Mouse (Mus musculus) stomach, postnatal 0 days (tissue): ENCODE measurements around the gene Atxn2. TPM values are rescaled to one million over a fixed set of nuclear protein-coding genes. Genes with fewer than 3 reads are reported as not detected.

Experiments used
- ATAC-seq: fragments of 200-750 bp; cut with Nextera tagmentation; 2 replicates; pipeline ENCODE4 v1.8.0; 2017; ENCODE audit not compliant: low FRiP score, low TSS enrichment
- DNase-seq: peaks from one replicate; pipeline ENCODE4 v3.0.0-alpha.2; 2016; ENCODE audit warnings: low spot score
- H3K27ac ChIP-seq: fragments of 300-500 bp; sonication (generic); replicated peaks from 2 replicates; pipeline ENCODE4 v1.5.1; 2014; ENCODE audit warnings: mild to moderate bottlenecking, control low read depth
- H3K27me3 ChIP-seq: fragments of 300-500 bp; sonication (generic); 2 replicates; pipeline ENCODE4 v1.6.1; 2014; ENCODE audit warnings: low read length; ENCODE audit not compliant: control insufficient read depth, insufficient read depth
- H3K36me3 ChIP-seq: fragments of 300-500 bp; sonication (generic); 2 replicates; pipeline ENCODE4 v1.6.1; 2014; ENCODE audit warnings: low read length, mixed read lengths; ENCODE audit not compliant: control insufficient read depth, insufficient read depth
- H3K4me1 ChIP-seq: fragments of 300-500 bp; sonication (generic); replicated peaks from 2 replicates; pipeline ENCODE4 v1.6.1; 2014; ENCODE audit warnings: antibody characterized with exemption; ENCODE audit not compliant: control insufficient read depth, insufficient read depth
- H3K4me2 ChIP-seq: fragments of 300-500 bp; sonication (generic); replicated peaks from 2 replicates; pipeline ENCODE4 v1.6.1; 2014; ENCODE audit warnings: low read depth, mild to moderate bottlenecking, control low read depth, moderate library complexity
- H3K4me3 ChIP-seq: fragments of 300-500 bp; sonication (generic); 2 replicates; pipeline ENCODE4 v1.5.1; 2014; ENCODE audit warnings: low read depth, low read length, control low read depth
- H3K9ac ChIP-seq: fragments of 300-500 bp; sonication (generic); 2 replicates; pipeline ENCODE4 v1.6.1; 2014; ENCODE audit warnings: mild to moderate bottlenecking, low read length, control low read depth, mixed read lengths
- H3K9me3 ChIP-seq: fragments of 300-500 bp; sonication (generic); 2 replicates; pipeline ENCODE4 v1.6.1; 2016; ENCODE audit warnings: low read length; ENCODE audit not compliant: control insufficient read depth
- CTCF ChIP-seq: IDR thresholded peaks from 2 replicates; pipeline ENCODE4 v1.5.1; 2016; ENCODE audit warnings: antibody characterized with exemption, low read depth, mild to moderate bottlenecking, moderate library complexity
- EP300 ChIP-seq: optimal IDR thresholded peaks from 2 replicates; pipeline ENCODE3; 2016; ENCODE audit warnings: antibody characterized with exemption
- WGBS: fragments of 180-500 bp; shearing (Covaris S2); extraction: QIAGEN DNeasy Blood & Tissue Kit; methylation state at CpG from one replicate; pipeline ENCODE4 v1.1.7; 2014; 5-methylcytosine and 5-hydroxymethylcytosine counted together
- polyA plus RNA-seq: library from polyadenylated mRNA; unstranded; fragments of >200 nt; fragmentation: Nextera tagmentation; extraction: Ambion mirVana; gene quantifications from 2 replicates; pipeline ENCODE4 v1.2.1, GENCODE M21; 2015

Gene Atxn2
- polyA plus RNA-seq, 1 experiment from 2014 or later, result 30.5 TPM

DNA sequence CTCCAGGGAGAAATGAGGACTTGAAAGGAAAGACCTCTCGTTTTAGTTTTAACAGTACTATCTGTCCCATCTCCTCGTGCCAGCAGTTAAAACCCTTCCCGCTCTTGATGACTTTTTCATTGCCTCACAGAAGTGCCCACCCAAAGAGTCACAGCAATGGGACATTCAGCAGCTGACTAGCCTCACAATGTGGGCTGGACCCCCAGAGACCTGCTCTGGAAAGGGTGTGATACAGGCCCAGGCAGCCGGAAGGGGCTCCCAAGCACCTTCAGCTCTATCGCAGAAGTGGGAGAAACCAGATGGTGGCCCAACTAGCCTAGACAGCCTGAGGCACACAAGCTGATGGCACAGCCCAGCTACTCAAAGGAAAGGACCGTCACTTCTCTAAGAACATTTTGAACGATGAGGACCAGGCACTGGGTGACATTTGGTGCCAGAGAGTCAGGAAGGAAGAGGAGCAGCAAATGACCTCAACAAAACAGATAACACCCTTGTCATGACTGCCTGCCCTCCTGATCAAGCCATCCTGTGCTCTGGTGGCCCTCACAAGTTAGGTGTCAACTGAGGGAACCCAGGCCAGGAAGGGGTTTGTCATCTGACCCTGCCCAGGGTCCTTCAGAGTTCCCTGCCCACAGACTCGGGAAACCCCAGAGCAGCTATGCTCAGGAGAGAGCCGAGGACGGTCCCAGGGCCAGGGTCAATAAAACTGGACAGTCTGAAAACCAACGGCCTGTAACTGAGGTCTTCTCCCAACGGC is 124.0 kb downstream of the Atxn2 start:
- ATAC-seq, result no peak
- H3K9ac ChIP-seq, result peak overlapping the region; percentile 81
- H3K4me3 ChIP-seq, result peak overlapping the region; percentile 74
- no peaks in the 10 kb centered on the region for H3K27me3 ChIP-seq
- peak overlapping the region; percentile 80 for H3K4me2 ChIP-seq
- peak overlapping the region; percentile 91; the same call in 1 of the 2 replicates for H3K27ac ChIP-seq
- WGBS, result 45% methylated on average over 12 of the region's 12 CpGs
- TF ChIP-seq EP300, result no peak
- TF ChIP-seq CTCF, result no peak
- no peaks in the 10 kb centered on the region for H3K9me3 ChIP-seq
- no peaks in the 10 kb centered on the region for H3K36me3 ChIP-seq
- H3K4me1 ChIP-seq, result peaks cover 10% of the 10 kb centered on the region
- DNase-seq, result no peak

DNA sequence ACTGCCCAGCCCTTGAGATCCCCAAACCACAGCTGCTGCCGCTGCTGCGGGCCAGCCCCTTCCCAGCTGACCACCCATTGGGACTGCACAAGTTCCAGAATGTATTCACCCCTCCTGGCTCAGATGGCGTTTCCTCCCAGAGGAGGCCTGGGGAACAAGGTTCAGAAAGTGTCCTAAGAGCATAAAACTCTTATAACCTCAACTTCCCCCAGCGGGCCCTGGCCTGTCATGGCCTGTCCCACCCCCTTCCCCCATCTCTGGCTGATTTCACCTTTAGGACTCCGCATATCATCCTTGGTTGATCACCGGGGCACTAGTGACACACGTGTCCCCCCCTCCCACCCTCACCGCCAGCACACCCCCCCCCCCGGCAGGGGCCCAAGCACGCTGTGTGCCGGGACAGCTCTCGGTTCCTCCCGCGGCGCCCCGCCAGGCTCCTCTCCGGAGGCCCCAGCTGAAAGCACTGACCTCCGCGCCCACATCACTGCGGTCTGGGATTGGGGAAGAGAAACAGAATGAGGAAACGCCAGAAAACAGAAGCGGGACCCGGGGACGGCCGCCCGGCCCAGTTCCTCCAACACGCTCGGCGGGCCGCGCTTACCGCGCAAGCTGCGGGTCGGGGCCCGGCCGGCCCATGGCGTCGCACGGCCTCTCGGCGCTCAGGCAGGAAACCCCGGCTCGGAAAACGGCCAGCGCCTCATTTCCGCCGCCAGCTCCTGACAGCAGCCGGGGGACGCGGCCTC is 125.0 kb downstream of the Atxn2 start:
- no peaks in the 10 kb centered on the region for H3K9me3 ChIP-seq
- peak overlapping the region; percentile 91 for H3K27ac ChIP-seq
- WGBS, result under 1% methylated on average over 41 of the region's 51 CpGs
- peak overlapping the region; percentile 80 for H3K4me2 ChIP-seq
- no peak for TF ChIP-seq CTCF
- TF ChIP-seq EP300, result no peak
- peak overlapping the region; percentile 81 for H3K9ac ChIP-seq
- DNase-seq, result no peak
- peak overlapping the region; percentile 74 for H3K4me3 ChIP-seq
- H3K27me3 ChIP-seq, result no peaks in the 10 kb centered on the region
- ATAC-seq, result no peak
- no peaks in the 10 kb centered on the region for H3K36me3 ChIP-seq
- peaks cover 10% of the 10 kb centered on the region for H3K4me1 ChIP-seq

DNA sequence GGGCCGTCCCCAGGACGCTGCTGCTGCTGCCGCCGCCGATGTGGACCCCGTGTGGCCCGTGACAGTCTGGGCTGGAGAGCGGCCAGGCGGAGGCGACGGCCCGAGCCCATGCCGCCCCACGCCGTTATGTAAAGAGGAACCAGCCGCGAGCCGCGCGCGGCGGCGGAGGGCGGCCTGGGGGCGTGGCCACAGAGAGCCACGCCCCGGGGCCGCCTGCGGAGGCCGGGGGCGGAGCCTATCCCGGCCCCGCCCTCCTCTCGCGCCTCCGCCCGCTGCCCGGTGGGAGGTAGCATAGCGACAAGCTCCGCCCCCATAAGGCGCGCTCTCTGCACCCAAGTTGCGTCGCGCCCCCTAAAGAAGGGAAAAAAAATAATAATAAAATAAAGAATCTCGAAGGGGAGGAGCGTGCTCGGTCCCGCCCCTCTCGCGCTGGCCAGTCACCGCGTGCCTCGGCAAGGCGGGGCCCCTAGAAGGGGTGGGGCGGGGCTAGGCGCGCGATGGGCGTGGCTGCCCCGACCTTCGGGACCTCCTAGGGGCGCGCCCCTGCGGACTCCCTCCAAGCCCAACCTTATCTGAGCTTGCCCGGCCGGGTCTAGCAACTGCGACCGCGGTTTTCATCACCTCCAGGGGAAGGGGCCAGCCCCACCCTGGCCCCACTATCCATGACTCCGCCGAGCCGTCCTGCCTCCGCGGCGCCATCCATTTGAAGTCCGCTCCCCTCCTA is 125.7 kb downstream of the Atxn2 start:
- WGBS, result under 1% methylated on average over 72 of the region's 77 CpGs

DNA sequence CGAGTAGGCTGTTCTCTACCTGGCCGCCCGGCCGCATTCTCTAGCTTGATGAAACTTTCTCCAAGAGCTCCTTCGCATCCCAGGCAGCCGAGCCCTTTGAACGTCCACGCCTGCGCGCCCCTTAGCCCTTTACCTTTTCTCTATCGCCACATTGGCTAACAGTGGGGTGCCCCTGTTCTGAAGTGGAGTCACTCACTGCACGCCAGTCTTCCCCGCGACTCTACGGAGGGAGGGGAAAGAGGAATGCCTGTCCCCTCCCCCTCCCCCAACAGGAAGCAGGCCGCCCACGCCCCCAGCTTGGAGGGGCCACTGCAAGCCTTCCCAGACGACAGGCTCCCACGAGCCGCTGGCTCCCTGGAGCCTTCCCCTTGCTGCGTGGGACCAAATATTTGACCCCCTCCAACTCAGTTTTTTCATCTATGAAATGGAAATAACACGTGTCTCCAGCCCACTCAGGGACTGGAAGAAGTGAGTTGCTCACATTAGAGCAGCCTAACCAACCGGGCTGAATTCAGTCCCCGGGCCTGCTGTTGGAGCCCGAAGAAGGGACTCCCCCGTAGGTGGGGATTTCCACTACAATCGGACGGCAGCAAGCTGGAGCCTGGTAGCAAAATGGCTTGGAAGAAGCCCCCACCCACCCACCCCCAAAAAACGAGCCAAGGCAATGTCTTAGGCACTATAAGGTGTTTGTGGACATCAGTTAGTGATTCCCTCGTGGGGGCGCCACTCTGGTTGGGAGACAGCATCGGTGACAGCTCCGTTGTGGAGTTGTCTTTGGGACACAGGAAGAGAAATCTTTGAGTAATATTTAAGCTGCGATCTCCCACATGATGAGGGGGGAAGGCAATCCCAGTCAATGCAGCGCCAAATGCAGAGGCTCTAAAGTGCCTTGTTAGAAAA is 126.6 kb downstream of the Atxn2 start, which contains the start of gene Sh2b3:
Gene Sh2b3 (minus strand): TSS at position 206 of the 900 bp plus-strand sequence.
- WGBS, result 1% methylated on average over 33 of the region's 35 CpGs
- no peak for DNase-seq
- peak within 1 kb of the TSS; percentile 80 for H3K4me2 ChIP-seq
- H3K4me1 ChIP-seq, result peaks cover 10% of the 10 kb centered on the region
- peak within 1 kb of the TSS; percentile 81 for H3K9ac ChIP-seq
- peak within 1 kb of the TSS; percentile 74 for H3K4me3 ChIP-seq
- H3K9me3 ChIP-seq, result no peaks in the 10 kb centered on the region
- peak; percentile 0; the same call in 1 of the 2 replicates for ATAC-seq
- H3K27ac ChIP-seq, result peak within 1 kb of the TSS; percentile 92
- H3K36me3 ChIP-seq, result no peaks in the 10 kb centered on the region
- no peak for TF ChIP-seq EP300
- TF ChIP-seq CTCF, result peak; percentile 34
- no peaks in the 10 kb centered on the region for H3K27me3 ChIP-seq

More for the DNA sequence above, 125.7 kb downstream of the Atxn2 start:
- peak overlapping the region; percentile 80 for H3K4me2 ChIP-seq
- ATAC-seq (peak; percentile 85), DNase-seq (peak; percentile 95)
- no peaks in the 10 kb centered on the region for H3K27me3 ChIP-seq
- TF ChIP-seq CTCF, result peak; percentile 30; the same call in 1 of the 2 replicates
- no peak for TF ChIP-seq EP300
- H3K36me3 ChIP-seq, result no peaks in the 10 kb centered on the region
- no peaks in the 10 kb centered on the region for H3K9me3 ChIP-seq
- H3K27ac ChIP-seq, result peak overlapping the region; percentile 92
- H3K4me1 ChIP-seq, result peaks cover 10% of the 10 kb centered on the region
- H3K4me3 ChIP-seq, result peak overlapping the region; percentile 74
- H3K9ac ChIP-seq, result peak overlapping the region; percentile 81
